In genomic region chr17:67697461-67697891, GRCm38 (mm10) we compare ENCODE assay signal across 8 mouse cellular contexts. TPM values are rescaled to one million over a fixed set of nuclear protein-coding genes. Genes with fewer than 3 reads are reported as not detected.
DNase-seq lines count a peak whose midpoint lies in the region; ATAC-seq and TF ChIP-seq lines count a peak whose summit lies in the region.

No protein-coding gene starts in this region.

- no peak overlapping the region for H3K27ac ChIP-seq in kidney, adult 2 months (ENCODE audit: insufficient read depth, low read depth, low read length)
- H3K27ac ChIP-seq in hindbrain, embryonic 10.5 days, result peak overlapping the region; percentile 95
- no peak overlapping the region for H3K27ac ChIP-seq in liver, embryonic 15.5 days (replicated peaks)
- no peak overlapping the region for H3K27ac ChIP-seq in stomach, embryonic 15.5 days

- no peaks in the 10 kb centered on the region for H3K36me3 ChIP-seq in kidney, adult 2 months (ENCODE audit: control insufficient read depth, insufficient read depth, low read length)
- 0 out of 2 replicates have a peak, but pooled peaks cover 1% of the 10 kb centered on the region for H3K36me3 ChIP-seq in hindbrain, embryonic 10.5 days
- no peaks in the 10 kb centered on the region for H3K36me3 ChIP-seq in liver, embryonic 15.5 days (replicated peaks)
- H3K36me3 ChIP-seq in stomach, embryonic 15.5 days, result no peaks in the 10 kb centered on the region

- H3K4me2 ChIP-seq in liver, embryonic 15.5 days, result peak overlapping the region; percentile 67
- H3K4me2 ChIP-seq in stomach, embryonic 15.5 days, result peak overlapping the region; percentile 99

- no peaks in the 10 kb centered on the region for H3K27me3 ChIP-seq in kidney, adult 2 months (replicated peaks; ENCODE audit: control insufficient read depth, insufficient read depth, low read length)
- peaks cover 4% of the 10 kb centered on the region; the same call in 1 of the 2 replicates for H3K27me3 ChIP-seq in hindbrain, embryonic 10.5 days (ENCODE audit: insufficient read depth, poor library complexity, severe bottlenecking)
- H3K27me3 ChIP-seq in liver, embryonic 15.5 days, result peaks cover 31% of the 10 kb centered on the region
- H3K27me3 ChIP-seq in stomach, embryonic 15.5 days (replicated peaks), result no peaks in the 10 kb centered on the region

- no peaks in the 10 kb centered on the region for H3K9me3 ChIP-seq in hindbrain, embryonic 10.5 days
- H3K9me3 ChIP-seq in liver, embryonic 15.5 days (replicated peaks), result no peaks in the 10 kb centered on the region
- H3K9me3 ChIP-seq in stomach, embryonic 15.5 days, result no peaks in the 10 kb centered on the region

- no peak overlapping the region; the same call in 1 of the 2 replicates for H3K9ac ChIP-seq in liver, embryonic 15.5 days
- H3K9ac ChIP-seq in stomach, embryonic 15.5 days, result peak overlapping the region; percentile 52

- H3K4me1 ChIP-seq in kidney, adult 2 months (ENCODE audit: control insufficient read depth, insufficient read depth, low read length), result peaks cover 4% of the 10 kb centered on the region; the same call in 1 of the 2 replicates
- H3K4me1 ChIP-seq in hindbrain, embryonic 10.5 days (replicated peaks), result peaks cover 72% of the 10 kb centered on the region
- H3K4me1 ChIP-seq in liver, embryonic 15.5 days (replicated peaks), result no peaks in the 10 kb centered on the region
- peaks cover 14% of the 10 kb centered on the region; the same call in 1 of the 2 replicates for H3K4me1 ChIP-seq in stomach, embryonic 15.5 days

- under 1% methylated on average over 32 of the region's 32 CpGs for WGBS in kidney, adult 2 months
- under 1% methylated on average over 32 of the region's 32 CpGs for WGBS in hindbrain, embryonic 10.5 days
- WGBS in liver, embryonic 15.5 days (ENCODE audit: insufficient replicate concordance), result under 1% methylated on average over 31 of the region's 32 CpGs
- under 1% methylated on average over 32 of the region's 32 CpGs for WGBS in stomach, embryonic 15.5 days

- TF ChIP-seq CTCF in kidney, adult 2 months (conservative IDR thresholded peaks at IDR 0.05; ENCODE audit: insufficient read depth, insufficient read length, low read depth, low read length), result no peak

- no peak for TF ChIP-seq POLR2A in kidney, adult 2 months (IDR thresholded peaks at IDR 0.05; ENCODE audit: low read depth, low read length)

- H3K4me3 ChIP-seq in kidney, adult 2 months (ENCODE audit: insufficient read depth, low read depth, low read length), result peak overlapping the region; percentile 61
- peak overlapping the region; percentile 78 for H3K4me3 ChIP-seq in hindbrain, embryonic 10.5 days
- peak overlapping the region; percentile 53 for H3K4me3 ChIP-seq in liver, embryonic 15.5 days (replicated peaks)
- peak overlapping the region; percentile 67 for H3K4me3 ChIP-seq in stomach, embryonic 15.5 days (replicated peaks)

- peak; percentile 36 for DNase-seq in kidney, adult 2 months
- DNase-seq in kidney, postnatal 14 days, result no peak
- DNase-seq in embryo, embryonic 11.5 days (ENCODE audit: low read depth, low spot score), result peak; percentile 23
- peak; percentile 78 for DNase-seq in hindbrain, embryonic 10.5 days (ENCODE audit: low spot score)
- DNase-seq in ovary, postnatal 10 days (ENCODE audit: low spot score), result no peak

- ATAC-seq in liver, embryonic 15.5 days (ENCODE audit: insufficient read depth), result peak; percentile 53; the same call in 1 of the 2 replicates
- peak; percentile 41 for ATAC-seq in stomach, embryonic 15.5 days (ENCODE audit: insufficient read depth, low FRiP score, low read depth)
- ATAC-seq in CD4-positive, CD25-positive, alpha-beta regulatory T cell, adult 4 months, result no peak

RNA-seq across cellular contexts. Expression of gene Lama1, which starts 0.4 kb away (rescaled TPM):
- 8.1 and 11.4 TPM in 2 replicates for polyA plus RNA-seq in kidney, adult 2 months (2012; rRNA removed)
- 19.1 and 25.8 TPM in 2 replicates for polyA plus RNA-seq in hindbrain, embryonic 10.5 days (2016; fragmentation: Nextera tagmentation; extraction: Ambion mirVana)
- 0.82 and 2.1 TPM in 2 replicates for polyA plus RNA-seq in liver, embryonic 15.5 days (2015; fragmentation: Nextera tagmentation; extraction: Ambion mirVana)
- 4.3 and 4.4 TPM in 2 replicates for polyA plus RNA-seq in stomach, embryonic 15.5 days (2015; fragmentation: Nextera tagmentation; extraction: Ambion mirVana)
- under 1 TPM in 1 of 2 experiments, not detected in 1; 0.10 TPM for polyA plus RNA-seq in CD4-positive, CD25-positive, alpha-beta regulatory T cell, adult 4 months (2017; shearing (Covaris generic))

Comparison
In these comparisons a context has a peak if more than half of its experiments do, and no peak if none do; other contexts are left out.
1. DNase-seq: peak in kidney, adult 2 months (single experiment), embryo, embryonic 11.5 days (single experiment) and hindbrain, embryonic 10.5 days (single experiment); none in kidney, postnatal 14 days (single experiment) and ovary, postnatal 10 days (single experiment).
2. Peak in every context shown above with its lines, with median percentiles within 50 percentile points of each other: H3K4me3 ChIP-seq.